Mouse (Mus musculus): ENCODE results near the gene Chpf. TPM values are rescaled to one million over a fixed set of nuclear protein-coding genes. Genes with fewer than 3 reads are reported as not detected.

Gene Chpf
- total and polyA plus RNA-seq, 2 experiments from 2014 or later = 56.8 to 80.4 TPM

DNA sequence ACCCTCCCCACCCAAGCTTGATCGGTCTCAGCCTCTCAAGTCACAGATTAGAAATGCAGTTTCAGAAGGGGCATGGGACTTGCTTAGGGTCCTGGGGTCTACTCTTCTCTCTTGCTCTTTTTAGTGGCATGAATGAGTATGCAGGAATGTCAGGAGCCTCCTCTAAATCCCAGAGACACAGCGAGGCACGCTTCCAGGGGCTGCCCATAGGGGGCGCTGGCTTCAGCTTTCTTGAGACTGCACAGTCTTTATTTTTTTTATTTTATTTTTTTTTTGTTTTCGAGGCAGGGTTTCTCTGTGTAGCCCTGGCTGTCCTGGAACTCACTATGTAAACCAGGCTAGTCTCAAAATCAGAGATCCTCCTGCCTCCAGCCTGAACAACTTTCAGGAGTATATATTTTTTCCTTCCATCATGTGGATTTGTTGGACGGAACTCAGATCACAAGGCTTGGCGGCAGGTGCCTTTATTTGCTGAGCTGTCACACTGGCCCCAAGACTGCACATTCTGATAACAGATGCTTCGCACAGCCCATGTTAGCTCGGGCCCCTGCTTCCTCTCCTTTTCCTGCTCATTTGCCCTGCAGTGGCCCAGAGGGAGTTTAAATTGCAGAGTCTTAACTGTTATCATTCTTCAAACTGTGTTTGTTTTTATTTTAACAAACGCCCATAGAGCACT, 53.2 kb downstream of the Chpf start:
- Histone ChIP-seq H3K4me2 (ENCODE audit: low read depth) (no peak overlapping the region), H3K27me3 (ENCODE audit: insufficient read depth, low read length) (peaks cover 29% of the 10 kb centered on the region), H3K4me1 (ENCODE audit: insufficient read depth) (no peaks in the 10 kb centered on the region), H3K9me3 (ENCODE audit: low read length) (no peaks in the 10 kb centered on the region), H3K4me3 (ENCODE audit: low read depth, low read length) (no peak overlapping the region), H3K27ac (ENCODE audit: low read depth, low read length) (no peak overlapping the region), H3K9ac (no peak overlapping the region), H3K36me3 (ENCODE audit: insufficient read depth) (peaks cover 1% of the 10 kb centered on the region; the same call in 1 of the 2 replicates)
- 36% methylated on average over 10 of the region's 10 CpGs for WGBS
- ATAC-seq (no peak), DNase-seq (peak; percentile 79)
- TF ChIP-seq CTCF (IDR thresholded peaks at IDR 0.05; ENCODE audit: low read depth) = peak; percentile 66

Other genes with a start within 250 kb of the Chpf start
- 0.46 TPM in 1 of 2 replicates, not detected in the other for gene A630095N17Rik, start 247.2 kb downstream of the Chpf start, total RNA-seq (2014; rRNA removed)
- gene A630095N17Rik, start 247.2 kb downstream of the Chpf start, polyA plus RNA-seq (2015; fragmentation: Nextera tagmentation; extraction: Ambion mirVana) = 0.34 TPM in 1 of 2 replicates, not detected in the other
- 32.2 and 39.7 TPM in 2 replicates for gene Dnajb2, start 242.9 kb downstream of the Chpf start, total RNA-seq (2014; rRNA removed)
- 37.4 and 47.0 TPM in 2 replicates for gene Dnajb2, start 242.9 kb downstream of the Chpf start, polyA plus RNA-seq (2015; fragmentation: Nextera tagmentation; extraction: Ambion mirVana)
- gene Ptprn, start 214.8 kb downstream of the Chpf start, total RNA-seq (2014; rRNA removed) = 58.2 and 68.7 TPM in 2 replicates
- 21.5 and 31.5 TPM in 2 replicates for gene Ptprn, start 214.8 kb downstream of the Chpf start, polyA plus RNA-seq (2015; fragmentation: Nextera tagmentation; extraction: Ambion mirVana)
- 136 and 170 TPM in 2 replicates for gene Resp18, start 200.9 kb downstream of the Chpf start, total RNA-seq (2014; rRNA removed)
- 123 and 186 TPM in 2 replicates for gene Resp18, start 200.9 kb downstream of the Chpf start, polyA plus RNA-seq (2015; fragmentation: Nextera tagmentation; extraction: Ambion mirVana)
- 135 and 164 TPM in 2 replicates for gene Dnpep, start 161.3 kb downstream of the Chpf start, total RNA-seq (2014; rRNA removed)
- 140 and 156 TPM in 2 replicates for gene Dnpep, start 161.3 kb downstream of the Chpf start, polyA plus RNA-seq (2015; fragmentation: Nextera tagmentation; extraction: Ambion mirVana)
- 1.0 and 1.4 TPM in 2 replicates for gene Des, start 119.0 kb downstream of the Chpf start, total RNA-seq (2014; rRNA removed)
- gene Des, start 119.0 kb downstream of the Chpf start, polyA plus RNA-seq (2015; fragmentation: Nextera tagmentation; extraction: Ambion mirVana) = 1.2 TPM in 2 replicates
- 44.4 and 56.3 TPM in 2 replicates for gene Speg, start 104.0 kb downstream of the Chpf start, total RNA-seq (2014; rRNA removed)
- 17.8 and 20.6 TPM in 2 replicates for gene Speg, start 104.0 kb downstream of the Chpf start, polyA plus RNA-seq (2015; fragmentation: Nextera tagmentation; extraction: Ambion mirVana)
- 57.3 and 68.3 TPM in 2 replicates for gene Gmppa, start 43.4 kb downstream of the Chpf start, total RNA-seq (2014; rRNA removed)
- 64.0 and 64.9 TPM in 2 replicates for gene Gmppa, start 43.4 kb downstream of the Chpf start, polyA plus RNA-seq (2015; fragmentation: Nextera tagmentation; extraction: Ambion mirVana)
- 21.2 and 21.4 TPM in 2 replicates for gene Asic4, start 28.9 kb downstream of the Chpf start, total RNA-seq (2014; rRNA removed)
- gene Asic4, start 28.9 kb downstream of the Chpf start, polyA plus RNA-seq (2015; fragmentation: Nextera tagmentation; extraction: Ambion mirVana) = 6.3 and 7.7 TPM in 2 replicates
- 54.8 and 58.0 TPM in 2 replicates for gene Tmem198, start 225 bp upstream of the Chpf start, total RNA-seq (2014; rRNA removed)
- 61.2 and 70.8 TPM in 2 replicates for gene Tmem198, start 225 bp upstream of the Chpf start, polyA plus RNA-seq (2015; fragmentation: Nextera tagmentation; extraction: Ambion mirVana)
- gene Obsl1, start 27.1 kb upstream of the Chpf start, total RNA-seq (2014; rRNA removed) = 28.4 and 43.7 TPM in 2 replicates
- gene Obsl1, start 27.1 kb upstream of the Chpf start, polyA plus RNA-seq (2015; fragmentation: Nextera tagmentation; extraction: Ambion mirVana) = 18.7 and 22.9 TPM in 2 replicates
- 24.5 and 26.6 TPM in 2 replicates for gene Inha, start 27.8 kb upstream of the Chpf start, total RNA-seq (2014; rRNA removed)
- 19.6 and 24.8 TPM in 2 replicates for gene Inha, start 27.8 kb upstream of the Chpf start, polyA plus RNA-seq (2015; fragmentation: Nextera tagmentation; extraction: Ambion mirVana)
- 25.8 and 34.7 TPM in 2 replicates for gene Stk11ip, start 42.2 kb upstream of the Chpf start, total RNA-seq (2014; rRNA removed)
- gene Stk11ip, start 42.2 kb upstream of the Chpf start, polyA plus RNA-seq (2015; fragmentation: Nextera tagmentation; extraction: Ambion mirVana) = 12.1 and 14.3 TPM in 2 replicates
- gene Slc4a3, start 67.0 kb upstream of the Chpf start, total RNA-seq (2014; rRNA removed) = 101 and 120 TPM in 2 replicates
- gene Slc4a3, start 67.0 kb upstream of the Chpf start, polyA plus RNA-seq (2015; fragmentation: Nextera tagmentation; extraction: Ambion mirVana) = 56.0 and 73.0 TPM in 2 replicates